Mouse (Mus musculus): ENCODE data around the gene Arhgef7. TPM values are rescaled to one million over a fixed set of nuclear protein-coding genes. Genes with fewer than 3 reads are reported as not detected.

The Arhgef7 gene
- total RNA-seq, 1 experiment = 33.0 TPM

GRCm38 (mm10) chr8:11707701-11708100 is 19.8 kb upstream of the Arhgef7 start:
- H3K4me3 ChIP-seq (ENCODE audit: insufficient read depth in 1 of 2, low read depth in 1 of 2, low read length in 2 of 2, poor library complexity in 1 of 2, severe bottlenecking in 1 of 2) = no peak overlapping the region
- TF ChIP-seq ZNF384 (IDR thresholded peaks at IDR 0.05; ENCODE audit: low read depth, low read length) = no peak
- TF ChIP-seq ZC3H11A (IDR thresholded peaks at IDR 0.05; ENCODE audit: borderline replicate concordance, low read depth, low read length) = no peak
- TF ChIP-seq CHD2 (IDR thresholded peaks at IDR 0.05; ENCODE audit: low read depth, low read length) = no peak
- no peak for TF ChIP-seq MAFK (IDR thresholded peaks at IDR 0.05; ENCODE audit: insufficient read depth, low read depth, low read length)
- no peak for TF ChIP-seq HCFC1 (IDR thresholded peaks at IDR 0.05; ENCODE audit: borderline replicate concordance, insufficient read depth, low read length)
- no peak for DNase-seq (ENCODE audit: low read depth, low spot score)
- no peaks in the 10 kb centered on the region for H3K36me3 ChIP-seq (ENCODE audit: control insufficient read depth, insufficient read depth, low read length, poor library complexity, severe bottlenecking)
- H3K9me3 ChIP-seq (ENCODE audit: control insufficient read depth, insufficient read depth, low read depth, low read length) = no peaks in the 10 kb centered on the region
- in situ Hi-C loops (cut with MboI; ENCODE audit: low sequenced_read_pairs in 2 of 2, unreplicated experiment in 2 of 2) = loop anchor here in 1 of 2 experiments (10.0 kb wide), 2 partner anchors 153 to 273 kb away; partner anchors contain the start of genes Cars2 and Ing1
- peaks cover 2 to 3% of the 10 kb centered on the region in 2 experiments; a peak in 3 of 4 replicates for H3K4me1 ChIP-seq (ENCODE audit: control insufficient read depth in 2 of 2, insufficient read depth in 2 of 2, low read length in 2 of 2, poor library complexity in 1 of 2)
- no peak overlapping the region for H3K9ac ChIP-seq (ENCODE audit: insufficient read depth, low read depth, low read length, poor library complexity, severe bottlenecking)
- no peak overlapping the region for H3K27ac ChIP-seq (ENCODE audit: insufficient read depth, low read depth, low read length, poor library complexity, severe bottlenecking)

GRCm38 (mm10) chr8:11708815-11709214 is 18.7 kb upstream of the Arhgef7 start:
- H3K36me3 ChIP-seq (ENCODE audit: control insufficient read depth, insufficient read depth, low read length, poor library complexity, severe bottlenecking) = no peaks in the 10 kb centered on the region
- peaks cover 2 to 3% of the 10 kb centered on the region in 2 experiments; a peak in 3 of 4 replicates for H3K4me1 ChIP-seq (ENCODE audit: control insufficient read depth in 2 of 2, insufficient read depth in 2 of 2, low read length in 2 of 2, poor library complexity in 1 of 2)
- H3K4me3 ChIP-seq (ENCODE audit: insufficient read depth in 1 of 2, low read depth in 1 of 2, low read length in 2 of 2, poor library complexity in 1 of 2, severe bottlenecking in 1 of 2) = no peak overlapping the region
- H3K27ac ChIP-seq (ENCODE audit: insufficient read depth, low read depth, low read length, poor library complexity, severe bottlenecking) = no peak overlapping the region
- TF ChIP-seq ZNF384 (IDR thresholded peaks at IDR 0.05; ENCODE audit: low read depth, low read length) (no peak), HCFC1 (IDR thresholded peaks at IDR 0.05; ENCODE audit: borderline replicate concordance, insufficient read depth, low read length) (no peak), ZC3H11A (IDR thresholded peaks at IDR 0.05; ENCODE audit: borderline replicate concordance, low read depth, low read length) (no peak), MAFK (IDR thresholded peaks at IDR 0.05; ENCODE audit: insufficient read depth, low read depth, low read length) (no peak), CHD2 (IDR thresholded peaks at IDR 0.05; ENCODE audit: low read depth, low read length) (no peak)
- in situ Hi-C loops (cut with MboI; ENCODE audit: low sequenced_read_pairs in 2 of 2, unreplicated experiment in 2 of 2) = loop anchor here in 1 of 2 experiments (10.0 kb wide), 2 partner anchors 154 to 274 kb away; partner anchors contain the start of genes Cars2 and Ing1
- no peak overlapping the region for H3K9ac ChIP-seq (ENCODE audit: insufficient read depth, low read depth, low read length, poor library complexity, severe bottlenecking)
- no peaks in the 10 kb centered on the region for H3K9me3 ChIP-seq (ENCODE audit: control insufficient read depth, insufficient read depth, low read depth, low read length)
- no peak for DNase-seq (ENCODE audit: low read depth, low spot score)

GRCm38 (mm10) chr8:11709542-11709941 is 18.0 kb upstream of the Arhgef7 start:
- Histone ChIP-seq H3K4me1 (ENCODE audit: control insufficient read depth in 2 of 2, insufficient read depth in 2 of 2, low read length in 2 of 2, poor library complexity in 1 of 2) (peaks cover 2% of the 10 kb centered on the region in 2 experiments; a peak in 3 of 4 replicates), H3K9ac (ENCODE audit: insufficient read depth, low read depth, low read length, poor library complexity, severe bottlenecking) (no peak overlapping the region), H3K9me3 (ENCODE audit: control insufficient read depth, insufficient read depth, low read depth, low read length) (no peaks in the 10 kb centered on the region), H3K36me3 (ENCODE audit: control insufficient read depth, insufficient read depth, low read length, poor library complexity, severe bottlenecking) (no peaks in the 10 kb centered on the region), H3K27ac (ENCODE audit: insufficient read depth, low read depth, low read length, poor library complexity, severe bottlenecking) (no peak overlapping the region), H3K4me3 (ENCODE audit: insufficient read depth in 1 of 2, low read depth in 1 of 2, low read length in 2 of 2, poor library complexity in 1 of 2, severe bottlenecking in 1 of 2) (no peak overlapping the region)
- in situ Hi-C loops (cut with MboI; ENCODE audit: low sequenced_read_pairs in 2 of 2, unreplicated experiment in 2 of 2) = loop anchor here in 1 of 2 experiments (10.0 kb wide), 2 partner anchors 155 to 275 kb away; partner anchors contain the start of genes Cars2 and Ing1
- TF ChIP-seq ZNF384 (IDR thresholded peaks at IDR 0.05; ENCODE audit: low read depth, low read length) (no peak), CHD2 (IDR thresholded peaks at IDR 0.05; ENCODE audit: low read depth, low read length) (no peak), HCFC1 (IDR thresholded peaks at IDR 0.05; ENCODE audit: borderline replicate concordance, insufficient read depth, low read length) (no peak), MAFK (IDR thresholded peaks at IDR 0.05; ENCODE audit: insufficient read depth, low read depth, low read length) (no peak), ZC3H11A (IDR thresholded peaks at IDR 0.05; ENCODE audit: borderline replicate concordance, low read depth, low read length) (no peak)
- DNase-seq (ENCODE audit: low read depth, low spot score) = no peak

GRCm38 (mm10) chr8:11710415-11710814 is 17.1 kb upstream of the Arhgef7 start:
- Histone ChIP-seq H3K36me3 (ENCODE audit: control insufficient read depth, insufficient read depth, low read length, poor library complexity, severe bottlenecking) (no peaks in the 10 kb centered on the region), H3K9me3 (ENCODE audit: control insufficient read depth, insufficient read depth, low read depth, low read length) (no peaks in the 10 kb centered on the region), H3K27ac (ENCODE audit: insufficient read depth, low read depth, low read length, poor library complexity, severe bottlenecking) (no peak overlapping the region), H3K4me3 (ENCODE audit: insufficient read depth in 1 of 2, low read depth in 1 of 2, low read length in 2 of 2, poor library complexity in 1 of 2, severe bottlenecking in 1 of 2) (no peak overlapping the region), H3K9ac (ENCODE audit: insufficient read depth, low read depth, low read length, poor library complexity, severe bottlenecking) (no peak overlapping the region), H3K4me1 (ENCODE audit: control insufficient read depth in 2 of 2, insufficient read depth in 2 of 2, low read length in 2 of 2, poor library complexity in 1 of 2) (0 out of 4 replicates have a peak, but pooled peaks cover 0 to 2% of the 10 kb centered on the region in 2 experiments)
- in situ Hi-C loops (cut with MboI; ENCODE audit: low sequenced_read_pairs in 2 of 2, unreplicated experiment in 2 of 2) = no loop called here
- TF ChIP-seq ZC3H11A (IDR thresholded peaks at IDR 0.05; ENCODE audit: borderline replicate concordance, low read depth, low read length) (no peak), MAFK (IDR thresholded peaks at IDR 0.05; ENCODE audit: insufficient read depth, low read depth, low read length) (no peak), ZNF384 (IDR thresholded peaks at IDR 0.05; ENCODE audit: low read depth, low read length) (no peak)
- DNase-seq (ENCODE audit: low read depth, low spot score) = no peak
